Mouse (Mus musculus): ENCODE data around the gene Apold1.
A peak's percentile ranks its signal among the peaks of the same experiment; 100 is the strongest.

Apold1 gene

DNA sequence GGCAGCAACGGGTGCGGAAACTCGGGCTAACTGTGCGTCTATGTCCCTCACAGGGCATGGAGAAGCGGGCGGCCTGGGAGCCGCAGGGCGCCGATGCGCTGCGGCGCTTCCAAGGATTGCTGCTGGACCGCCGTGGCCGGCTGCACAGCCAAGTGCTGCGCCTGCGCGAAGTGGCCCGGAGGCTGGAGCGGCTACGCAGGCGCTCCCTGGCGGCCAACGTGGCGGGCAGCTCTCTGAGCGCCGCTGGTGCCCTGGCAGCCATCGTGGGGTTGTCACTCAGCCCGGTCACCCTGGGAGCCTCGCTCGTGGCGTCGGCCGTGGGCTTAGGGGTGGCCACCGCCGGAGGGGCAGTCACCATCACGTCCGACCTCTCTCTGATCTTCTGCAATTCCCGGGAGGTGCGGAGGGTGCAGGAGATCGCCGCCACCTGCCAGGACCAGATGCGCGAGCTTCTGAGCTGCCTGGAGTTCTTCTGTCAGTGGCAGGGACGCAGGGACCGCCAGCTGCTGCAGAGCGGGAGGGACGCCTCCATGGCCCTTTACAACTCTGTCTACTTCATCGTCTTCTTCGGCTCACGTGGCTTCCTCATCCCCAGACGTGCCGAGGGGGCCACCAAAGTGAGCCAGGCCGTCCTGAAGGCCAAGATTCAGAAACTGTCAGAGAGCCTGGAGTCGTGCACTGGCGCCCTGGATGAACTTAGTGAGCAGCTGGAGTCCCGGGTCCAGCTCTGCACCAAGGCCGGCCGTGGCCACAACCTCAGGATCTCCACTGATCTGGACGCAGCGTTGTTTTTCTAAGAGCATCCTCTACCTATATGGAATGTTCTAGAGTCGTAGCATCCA, 2.2 kb downstream of the Apold1 start:
- DNase-seq, result peak; percentile 80 to 83

DNA sequence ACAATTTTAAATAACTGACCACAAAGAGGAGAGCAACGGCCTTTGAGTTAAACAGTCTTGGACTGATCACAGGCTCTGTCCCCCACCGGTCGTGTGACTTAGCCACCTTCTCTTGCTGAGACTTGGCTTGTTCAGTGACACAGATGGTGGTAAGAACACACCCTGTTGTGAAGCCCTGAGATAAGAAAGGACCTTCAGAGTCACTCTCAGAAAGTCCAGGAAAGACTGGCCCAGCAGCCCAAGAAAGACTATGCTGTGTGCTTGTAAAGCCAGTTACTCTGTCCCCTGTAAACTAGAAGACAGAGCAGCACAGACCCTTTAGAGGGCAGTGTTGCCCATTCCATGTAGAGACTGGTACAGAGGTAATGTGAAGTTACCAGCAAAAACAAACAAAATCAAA, 3.2 kb downstream of the Apold1 start:
- peak; percentile 16 to 21 for DNase-seq

DNA sequence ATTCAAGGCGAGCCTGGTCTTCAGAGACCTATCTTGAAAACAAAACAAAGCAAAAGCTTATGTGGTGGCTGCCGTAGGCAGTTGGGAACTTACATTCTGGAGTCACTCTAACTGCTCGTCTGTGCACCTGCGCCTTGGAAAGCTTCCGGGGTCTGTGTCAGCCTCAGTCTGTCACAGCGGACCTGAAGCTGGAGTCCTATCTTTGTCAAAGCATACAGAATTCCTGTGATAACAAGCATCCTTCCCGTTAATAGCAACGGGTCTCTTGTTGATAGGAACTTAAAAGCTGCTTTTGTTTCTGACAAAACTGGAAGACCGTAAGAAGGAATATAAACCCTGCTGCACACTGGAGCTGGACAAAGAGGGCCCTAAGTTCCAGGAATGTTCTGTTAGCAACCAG, 6.9 kb downstream of the Apold1 start:
- DNase-seq, result no peak

GRCm38 (mm10) chr6:134990674-134991073, 9.2 kb downstream of the Apold1 start:
- no peak for DNase-seq

DNA sequence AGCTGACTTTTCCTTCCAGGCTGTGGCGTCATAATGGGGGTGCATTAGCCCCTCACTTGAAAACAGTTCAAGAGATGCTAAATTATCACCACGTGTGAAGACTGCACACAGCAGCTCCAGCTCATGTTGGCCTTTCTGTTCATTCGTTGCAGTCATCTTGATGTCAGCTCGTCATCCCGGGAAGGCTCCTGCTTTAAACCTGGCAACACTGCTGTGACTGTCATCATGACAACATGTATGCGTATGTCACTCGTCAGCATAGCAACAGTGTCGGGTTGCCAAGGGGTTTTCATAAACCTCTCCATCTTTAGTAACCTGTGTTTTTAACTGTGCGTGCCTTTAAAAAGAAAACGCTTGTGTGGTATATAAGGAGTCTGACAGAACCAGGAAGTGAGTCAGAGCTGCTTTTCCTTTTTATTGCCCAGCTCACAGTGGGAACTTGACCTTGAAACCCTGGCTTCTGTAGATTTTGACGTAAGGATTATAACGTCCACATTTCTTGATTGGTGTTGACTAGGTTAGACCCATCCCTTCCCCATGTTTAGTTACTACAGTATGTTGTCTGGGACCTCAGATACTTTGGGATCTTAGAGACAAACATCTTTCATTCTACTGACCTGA, 12.6 kb downstream of the Apold1 start:
- DNase-seq, result no peak

DNA sequence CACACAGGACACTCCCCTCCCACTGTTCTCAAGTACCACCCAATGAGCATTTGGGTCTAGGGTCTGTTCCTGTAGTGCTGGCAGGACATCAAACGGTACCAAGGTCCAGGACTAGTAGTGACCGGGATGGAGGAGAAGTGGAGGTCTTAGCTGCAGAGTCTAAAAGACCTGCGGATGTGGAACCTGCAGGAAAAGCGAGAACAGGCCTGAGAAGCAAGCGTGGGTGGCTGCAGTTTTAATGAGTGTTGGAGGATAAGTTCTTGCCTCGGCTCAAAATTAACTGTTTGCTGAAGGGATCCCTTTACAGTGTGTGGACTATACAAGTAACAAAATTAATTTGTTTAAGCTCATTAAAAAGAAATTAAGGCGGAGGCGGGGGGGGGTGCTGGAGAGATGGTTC, 13.5 kb downstream of the Apold1 start:
- DNase-seq, result no peak

GRCm38 (mm10) chr6:134996918-134997317, 15.4 kb downstream of the Apold1 start:
- DNase-seq, result peak; percentile 52 to 61

- no peak for DNase-seq
These were observed 16.6 kb downstream of the Apold1 start for GRCm38 (mm10) chr6:134998076-134998475.

GRCm38 (mm10) chr6:134998781-134999180, 17.3 kb downstream of the Apold1 start:
- no peak for DNase-seq

DNA sequence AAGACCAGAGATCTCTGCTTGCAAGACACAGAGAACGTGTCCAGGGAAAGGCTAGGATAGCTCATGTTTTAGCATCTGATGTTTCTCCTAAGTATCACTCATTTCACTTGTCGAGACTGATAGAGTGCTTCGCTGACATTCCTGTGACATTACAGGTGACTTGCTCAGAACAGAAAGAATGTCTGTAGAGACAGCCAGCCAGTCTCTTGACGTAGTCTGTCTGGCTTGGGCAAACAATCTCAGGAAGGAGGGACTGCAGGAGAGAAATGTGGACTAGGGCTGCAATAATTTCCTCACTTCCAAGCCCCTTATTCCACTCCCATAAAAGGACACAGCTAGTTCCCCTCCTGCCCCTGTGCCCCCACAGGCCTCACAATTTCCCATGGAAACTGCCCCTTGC, 18.8 kb downstream of the Apold1 start:
- DNase-seq, result no peak

DNA sequence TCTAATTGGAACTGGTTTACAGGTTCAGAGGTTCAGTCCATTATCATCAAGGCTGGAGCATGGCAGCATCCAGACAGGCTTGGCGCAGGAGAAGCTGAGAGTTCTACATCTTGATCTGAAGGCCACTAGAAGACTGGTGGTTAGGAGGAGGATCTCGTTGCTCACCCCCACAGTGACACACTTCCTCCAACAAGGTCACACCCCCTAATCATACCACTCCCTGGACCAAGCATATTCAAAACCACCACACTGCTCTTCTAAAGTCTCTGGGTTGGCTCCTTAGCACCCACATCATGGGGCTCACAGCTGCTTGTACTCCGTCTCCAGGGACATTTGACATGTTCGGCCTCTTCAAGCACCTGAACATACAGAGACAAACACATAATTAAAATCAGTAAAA, 20.5 kb downstream of the Apold1 start:
- no peak for DNase-seq

- DNase-seq, result no peak
These were observed 24.9 kb downstream of the Apold1 start for GRCm38 (mm10) chr6:135006372-135006771.

GRCm38 (mm10) chr6:135011048-135011733, 29.7 kb downstream of the Apold1 start, which contains the start of gene Ddx47:
TSS of gene Ddx47 (plus strand) at chr6:135011612.
- DNase-seq, result peak; percentile 96 to 97

- DNase-seq, result no peak
These were observed 30.2 kb downstream of the Apold1 start for GRCm38 (mm10) chr6:135011734-135012116.

DNA sequence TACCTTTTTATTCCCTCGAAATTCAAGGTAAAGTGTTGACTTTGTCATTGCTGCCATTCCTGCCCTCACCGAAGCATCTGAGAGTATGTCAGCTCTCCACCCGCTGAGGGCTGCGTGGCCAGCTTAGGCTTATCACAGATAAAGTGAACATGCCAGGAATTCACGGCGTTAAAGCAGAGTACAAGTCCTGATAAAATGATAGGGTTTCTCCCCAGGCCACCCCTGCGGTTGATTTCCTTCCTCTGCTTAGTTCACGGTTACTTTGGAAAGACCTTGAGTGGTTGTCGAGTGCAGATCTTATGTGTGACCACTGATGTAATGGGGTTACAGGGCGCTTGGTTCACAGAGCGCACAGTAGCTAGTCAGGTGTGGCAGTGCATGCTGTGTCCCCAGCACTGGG, 35.7 kb downstream of the Apold1 start:
- DNase-seq, result no peak

GRCm38 (mm10) chr6:135019564-135019963, 38.0 kb downstream of the Apold1 start:
- no peak for DNase-seq

DNA sequence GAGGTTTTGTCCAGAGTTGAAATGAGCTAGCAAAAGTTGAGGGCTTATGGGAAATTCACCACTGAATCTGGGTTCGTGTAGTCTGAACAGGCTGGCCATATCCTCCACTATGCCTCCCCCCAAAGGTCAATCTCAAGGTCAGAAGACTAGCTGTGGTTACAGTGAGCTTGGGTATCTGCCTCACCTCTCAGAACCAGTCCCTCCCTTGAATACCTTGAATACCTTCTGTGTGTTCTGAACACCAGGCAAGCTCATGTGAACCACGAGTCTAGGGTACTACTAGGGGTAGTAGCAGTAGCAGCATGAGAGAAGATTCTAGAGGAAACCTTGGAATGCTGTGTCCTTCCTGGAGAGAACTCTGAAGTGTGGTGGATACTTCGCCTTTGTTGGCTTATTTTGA, 40.1 kb downstream of the Apold1 start:
- DNase-seq, result no peak

DNA sequence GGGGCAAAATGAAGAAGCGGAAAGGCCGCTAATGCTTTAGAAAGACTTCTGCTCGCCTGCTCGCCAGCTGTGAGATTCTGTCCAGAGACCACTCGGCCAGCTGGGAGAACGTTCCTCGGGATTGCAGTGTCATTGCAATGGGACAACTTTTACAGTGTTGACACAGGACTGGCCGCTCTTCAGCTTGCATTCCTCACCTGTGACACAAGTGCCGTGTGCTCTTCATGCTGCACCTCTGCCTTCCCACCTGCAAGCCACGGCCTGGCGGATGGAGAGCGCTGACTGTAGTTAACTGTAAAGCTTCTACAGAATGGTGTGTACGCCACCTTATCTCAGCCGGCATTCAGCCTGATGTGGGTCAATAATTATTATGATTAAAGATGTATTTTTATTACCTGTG, 41.9 kb downstream of the Apold1 start:
- no peak for DNase-seq

- DNase-seq, result no peak
These were observed 43.4 kb downstream of the Apold1 start for GRCm38 (mm10) chr6:135024781-135025420.

GRCm38 (mm10) chr6:135026232-135026631, 44.7 kb downstream of the Apold1 start:
- DNase-seq, result peak; percentile 26 to 31

DNA sequence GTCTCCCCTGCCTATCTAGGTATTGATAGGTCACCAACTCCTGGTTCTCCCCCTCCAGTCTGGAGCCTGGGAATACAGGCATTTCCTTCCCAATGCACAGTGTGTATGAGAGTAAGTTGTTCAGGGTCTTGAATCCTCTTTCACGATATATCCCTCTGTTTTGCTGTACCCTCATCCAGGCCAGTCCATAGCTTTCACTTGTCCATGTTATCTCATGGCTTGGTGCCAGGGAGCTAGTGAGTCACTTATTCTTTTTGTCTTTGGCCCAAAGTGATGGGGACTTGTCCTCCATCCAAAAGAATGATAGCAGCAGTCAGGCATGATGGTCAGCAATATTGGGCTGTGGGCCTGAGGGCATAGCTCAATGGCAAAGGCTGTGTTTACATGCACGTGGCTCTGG, 45.2 kb downstream of the Apold1 start:
- no peak for DNase-seq

DNA sequence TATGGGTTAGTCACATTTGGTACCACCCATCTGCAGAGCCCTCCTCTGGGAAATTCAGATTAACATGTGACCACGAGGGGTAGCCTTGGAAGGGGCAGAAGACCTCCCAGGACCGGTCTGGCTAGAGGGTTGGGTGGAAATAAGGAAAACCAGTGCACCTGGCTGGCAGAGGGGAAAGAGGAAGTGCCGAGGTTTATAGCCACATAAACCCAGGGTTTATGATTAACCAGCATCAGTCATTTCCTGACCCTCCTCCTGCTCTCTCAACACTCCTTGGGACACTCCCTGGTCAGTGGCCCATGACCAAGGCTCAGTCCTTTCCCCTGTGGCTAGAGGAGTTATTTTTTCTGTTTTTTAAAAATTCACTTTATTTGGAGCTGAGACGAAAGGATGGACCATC, 47.7 kb downstream of the Apold1 start:
- no peak for DNase-seq
